Mouse (Mus musculus) megakaryocyte-erythroid progenitor cell, adult 5-6 weeks (primary cell): ENCODE measurements around the gene Trim8. TPM values are rescaled to one million over a fixed set of nuclear protein-coding genes. Genes with fewer than 3 reads are reported as not detected.

Experiments used
- total RNA-seq, 2 experiments: library from RNA; stranded (forward) in 1 of 2; stranded (reverse) in 1 of 2; fragments of 200-1000, 215-1000 nt in 1 of 2; fragments of >200 nt in 1 of 2; fragmentation: Nextera tagmentation in 1 of 2; gene quantifications; 2 replicates each; pipeline ENCODE4 v1.2.3; 2014 to 2017

The Trim8 gene
- total RNA-seq, 2 experiments from 2014 or later = 18.2 to 20.8 TPM

Other genes with a start within 250 kb of the Trim8 start
- 2.8 and 5.6 TPM in 2 replicates for gene Nfkb2, start 197.4 kb upstream of the Trim8 start, total RNA-seq (2014; fragmentation: Nextera tagmentation)
- gene Nfkb2, start 197.4 kb upstream of the Trim8 start, total RNA-seq (2017) = 4.9 and 6.1 TPM in 2 replicates
- 3.4 and 7.1 TPM in 2 replicates for gene Psd, start 174.5 kb upstream of the Trim8 start, total RNA-seq (2014; fragmentation: Nextera tagmentation)
- gene Psd, start 174.5 kb upstream of the Trim8 start, total RNA-seq (2017) = 0.99 TPM in 1 of 2 replicates, not detected in the other
- gene Fbxl15, start 173.5 kb upstream of the Trim8 start, total RNA-seq (2014; fragmentation: Nextera tagmentation) = 4.7 TPM in 1 of 2 replicates, not detected in the other
- 0.42 and 2.5 TPM in 2 replicates for gene Fbxl15, start 173.5 kb upstream of the Trim8 start, total RNA-seq (2017)
- gene Cuedc2, start 163.0 kb upstream of the Trim8 start, total RNA-seq (2014; fragmentation: Nextera tagmentation) = 58.5 and 61.2 TPM in 2 replicates
- 100 and 121 TPM in 2 replicates for gene Cuedc2, start 163.0 kb upstream of the Trim8 start, total RNA-seq (2017)
- 15.0 and 16.5 TPM in 2 replicates for gene Mfsd13a, start 160.6 kb upstream of the Trim8 start, total RNA-seq (2014; fragmentation: Nextera tagmentation)
- 1.3 and 1.7 TPM in 2 replicates for gene Mfsd13a, start 160.6 kb upstream of the Trim8 start, total RNA-seq (2017)
- 0.55 TPM in 1 of 2 replicates, not detected in the other for gene 2310034G01Rik, start 151.4 kb upstream of the Trim8 start, total RNA-seq (2014; fragmentation: Nextera tagmentation)
- 0.56 TPM in 1 of 2 replicates, not detected in the other for gene 2310034G01Rik, start 151.4 kb upstream of the Trim8 start, total RNA-seq (2017)
- 86.5 and 93.6 TPM in 2 replicates for gene Actr1a, start 106.0 kb upstream of the Trim8 start, total RNA-seq (2014; fragmentation: Nextera tagmentation)
- gene Actr1a, start 106.0 kb upstream of the Trim8 start, total RNA-seq (2017) = 67.5 and 90.5 TPM in 2 replicates
- 16.3 and 19.9 TPM in 2 replicates for gene Sufu, start 104.8 kb upstream of the Trim8 start, total RNA-seq (2014; fragmentation: Nextera tagmentation)
- gene Sufu, start 104.8 kb upstream of the Trim8 start, total RNA-seq (2017) = 4.5 and 7.4 TPM in 2 replicates
- 14.2 and 17.8 TPM in 2 replicates for gene Arl3, start 71.5 kb downstream of the Trim8 start, total RNA-seq (2014; fragmentation: Nextera tagmentation)
- gene Arl3, start 71.5 kb downstream of the Trim8 start, total RNA-seq (2017) = 22.6 and 31.7 TPM in 2 replicates
- gene Sfxn2, start 71.7 kb downstream of the Trim8 start, total RNA-seq (2014; fragmentation: Nextera tagmentation) = 10.6 and 20.1 TPM in 2 replicates
- gene Sfxn2, start 71.7 kb downstream of the Trim8 start, total RNA-seq (2017) = 9.8 and 21.1 TPM in 2 replicates
- 16.1 and 24.1 TPM in 2 replicates for gene Wbp1l, start 97.4 kb downstream of the Trim8 start, total RNA-seq (2014; fragmentation: Nextera tagmentation)
- 17.9 and 20.8 TPM in 2 replicates for gene Wbp1l, start 97.4 kb downstream of the Trim8 start, total RNA-seq (2017)
- not detected in 2 replicates for gene Cyp17a1, start 171.5 kb downstream of the Trim8 start, total RNA-seq (2014; fragmentation: Nextera tagmentation)
- not detected in 2 replicates for gene Cyp17a1, start 171.5 kb downstream of the Trim8 start, total RNA-seq (2017)
- gene Borcs7, start 188.2 kb downstream of the Trim8 start, total RNA-seq (2014; fragmentation: Nextera tagmentation) = 11.3 TPM in 2 replicates
- gene Borcs7, start 188.2 kb downstream of the Trim8 start, total RNA-seq (2017) = 3.5 and 4.3 TPM in 2 replicates
- 6.5 and 6.6 TPM in 2 replicates for gene As3mt, start 205.8 kb downstream of the Trim8 start, total RNA-seq (2014; fragmentation: Nextera tagmentation)
- 1.6 and 16.2 TPM in 2 replicates for gene As3mt, start 205.8 kb downstream of the Trim8 start, total RNA-seq (2017)